Mouse (Mus musculus): Measurements from ENCODE around the gene Prkcz. TPM values are rescaled to one million over a fixed set of nuclear protein-coding genes. Genes with fewer than 3 reads are reported as not detected.

Prkcz gene
- polyA plus RNA-seq, 1 experiment from 2014 or later: 13.6 TPM

DNA sequence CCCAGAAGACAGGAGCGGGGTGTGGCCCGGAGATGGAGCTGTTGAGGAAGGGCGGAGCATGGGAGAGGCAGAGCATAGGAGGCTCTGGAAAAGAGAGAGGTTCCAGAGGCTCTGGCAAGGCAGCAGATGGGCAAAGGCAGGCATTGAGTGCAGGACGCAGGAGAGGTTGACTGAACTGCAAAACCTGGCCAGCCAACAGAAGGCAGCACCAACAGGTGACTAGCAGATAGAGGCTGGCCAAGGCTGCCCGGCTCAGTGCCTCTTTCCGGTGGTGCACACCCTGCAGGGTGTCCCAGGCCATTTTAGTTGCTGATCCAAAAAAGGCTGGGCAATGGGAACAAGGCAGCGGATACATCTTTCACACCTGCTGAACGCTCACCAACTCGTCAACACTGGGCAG lies 119.4 kb downstream of the Prkcz start:
- Histone ChIP-seq H3K27me3 (ENCODE audit: low read depth, poor library complexity, severe bottlenecking) (no peaks in the 10 kb centered on the region; the same call in 1 of the 2 replicates), H3K4me3 (no peak overlapping the region), H3K4me1 (peaks cover 15% of the 10 kb centered on the region; the same call in 1 of the 2 replicates), H3K27ac (replicated peaks) (no peak overlapping the region), H3K9me3 (replicated peaks) (no peaks in the 10 kb centered on the region), H3K36me3 (no peaks in the 10 kb centered on the region)
- no peak for DNase-seq (ENCODE audit: low spot score)
- 78% methylated on average over 9 of the region's 9 CpGs for WGBS

DNA sequence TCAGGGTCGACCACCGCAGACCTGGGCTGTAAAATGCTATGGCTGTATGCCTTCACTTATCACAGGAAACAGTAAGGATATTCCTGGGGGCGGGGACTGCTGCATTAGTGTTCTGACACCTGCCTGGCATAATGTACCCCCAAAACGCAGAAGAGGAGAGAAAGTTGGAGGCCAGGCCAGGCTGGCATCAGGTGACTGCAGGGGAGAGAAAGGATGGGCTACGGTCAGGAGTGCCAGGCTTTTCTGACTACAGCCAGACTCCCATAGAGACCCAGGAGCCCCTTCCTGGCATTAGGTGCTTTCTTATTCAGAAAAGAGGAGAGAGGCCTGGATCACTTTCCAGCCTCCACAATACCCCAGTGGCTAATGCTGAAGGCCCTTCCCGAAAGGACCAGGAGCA lies 121.7 kb downstream of the Prkcz start:
- no peak for DNase-seq (ENCODE audit: low spot score)
- 68% methylated on average over 6 of the region's 6 CpGs for WGBS
- Histone ChIP-seq H3K9me3 (replicated peaks) (no peaks in the 10 kb centered on the region), H3K36me3 (no peaks in the 10 kb centered on the region), H3K4me1 (peaks cover 30% of the 10 kb centered on the region), H3K27ac (replicated peaks) (no peak overlapping the region), H3K4me3 (no peak overlapping the region), H3K27me3 (ENCODE audit: low read depth, poor library complexity, severe bottlenecking) (no peaks in the 10 kb centered on the region; the same call in 1 of the 2 replicates)

DNA sequence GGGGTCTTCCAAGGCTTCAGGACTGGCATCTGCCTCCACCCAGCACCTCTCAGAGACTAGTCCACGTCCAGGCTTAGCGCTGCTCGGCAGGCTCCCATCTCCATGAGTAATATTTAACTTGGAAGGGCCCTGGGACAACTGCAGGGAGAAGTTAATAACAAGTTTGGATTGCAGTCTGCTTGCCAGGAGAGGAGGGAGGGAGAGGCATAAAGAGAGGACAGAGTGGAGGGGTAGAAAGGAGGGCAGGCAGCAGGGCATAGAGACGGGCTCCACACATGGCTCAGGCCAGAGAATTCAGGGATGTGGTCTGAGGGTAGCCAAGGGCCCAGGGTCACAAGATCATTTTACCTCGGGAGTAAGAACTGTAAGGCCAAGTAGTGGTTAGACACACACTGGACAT lies 122.9 kb downstream of the Prkcz start:
- DNase-seq (ENCODE audit: low spot score): no peak
- Histone ChIP-seq H3K27ac (replicated peaks) (peak overlapping the region; percentile 39; the same call in 1 of the 2 replicates), H3K9me3 (replicated peaks) (no peaks in the 10 kb centered on the region), H3K27me3 (ENCODE audit: low read depth, poor library complexity, severe bottlenecking) (no peaks in the 10 kb centered on the region; the same call in 1 of the 2 replicates), H3K36me3 (no peaks in the 10 kb centered on the region), H3K4me1 (peaks cover 42% of the 10 kb centered on the region), H3K4me3 (no peak overlapping the region)
- 90% methylated on average over 5 of the region's 5 CpGs for WGBS

DNA sequence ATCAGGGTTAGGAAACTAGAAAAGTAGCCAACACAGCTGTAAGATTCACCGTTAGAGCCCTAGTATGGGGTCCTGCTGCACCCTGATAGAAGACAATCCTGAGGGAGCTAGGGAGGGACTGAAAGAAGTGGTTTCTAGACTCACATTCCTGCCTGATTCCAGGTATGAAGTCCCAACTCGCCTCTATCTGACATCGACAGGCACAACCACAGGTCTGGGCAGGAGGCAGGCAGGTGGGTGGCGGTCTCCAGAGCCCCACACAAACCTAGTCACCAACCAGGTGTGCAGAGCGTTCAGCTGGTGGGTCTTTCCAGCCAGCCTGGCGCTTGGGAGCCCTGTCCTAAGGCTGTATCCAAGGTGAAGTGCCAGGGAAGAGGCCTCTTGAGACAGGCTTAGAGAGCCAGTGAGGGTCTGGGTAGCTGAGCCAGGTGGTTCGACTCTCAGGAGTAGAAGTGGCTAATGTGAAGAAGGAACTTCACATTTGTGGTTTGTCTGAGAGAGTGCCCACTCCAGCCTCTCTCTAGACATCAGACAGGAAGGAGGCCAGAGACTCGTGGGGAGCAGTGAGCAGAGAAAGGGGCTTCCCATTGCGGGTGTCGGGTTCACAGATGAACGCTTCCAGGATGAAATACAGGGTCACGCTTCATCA lies 124.3 kb downstream of the Prkcz start:
- Histone ChIP-seq H3K27ac (replicated peaks) (peak overlapping the region; percentile 95), H3K4me1 (peaks cover 45% of the 10 kb centered on the region)
- WGBS: 79% methylated on average over 12 of the region's 12 CpGs

DNA sequence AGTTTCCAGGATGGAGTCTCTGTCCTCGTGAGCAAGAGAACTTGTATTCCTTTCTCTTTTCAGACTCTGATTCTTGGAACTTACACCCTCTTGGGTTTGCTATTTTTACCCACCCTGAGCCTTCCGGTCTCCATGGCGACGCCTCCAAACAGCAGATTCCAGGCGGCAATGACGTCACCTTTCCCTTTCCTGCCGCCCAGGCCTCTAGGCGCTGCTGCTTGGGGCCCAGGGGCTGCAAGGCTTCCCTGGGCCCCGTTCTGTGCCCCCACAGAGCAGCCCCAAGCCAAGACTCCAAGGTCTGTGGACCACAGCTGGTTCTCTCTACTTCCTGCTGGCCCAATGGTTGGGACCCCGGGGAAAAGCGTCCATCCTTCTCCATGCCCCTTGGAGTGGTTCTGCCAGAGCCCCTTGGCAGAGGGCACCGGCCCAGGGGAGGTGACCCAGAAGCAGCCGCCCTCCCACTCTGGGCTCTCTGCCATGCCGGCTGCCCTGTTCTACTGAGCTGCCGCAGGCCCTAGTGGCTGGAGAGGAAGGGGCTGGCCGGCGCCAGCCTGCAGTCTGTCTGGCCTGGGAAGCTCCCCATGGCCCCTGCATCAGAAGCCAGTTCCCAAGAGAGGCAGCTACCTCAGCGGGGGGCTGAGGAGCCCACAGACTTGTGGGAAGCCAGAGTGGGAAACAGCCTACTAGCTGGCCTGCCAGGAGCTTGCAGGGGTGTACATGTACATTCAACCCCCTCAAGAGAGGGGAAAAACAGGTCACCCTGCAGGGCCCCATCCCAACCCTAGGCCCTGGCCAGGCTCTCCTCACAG lies 125.6 kb downstream of the Prkcz start:
- Histone ChIP-seq H3K27ac (replicated peaks) (peak overlapping the region; percentile 95), H3K4me3 (peak overlapping the region; percentile 38), H3K36me3 (no peaks in the 10 kb centered on the region), H3K27me3 (ENCODE audit: low read depth, poor library complexity, severe bottlenecking) (no peaks in the 10 kb centered on the region), H3K4me1 (peaks cover 50% of the 10 kb centered on the region), H3K9me3 (replicated peaks) (no peaks in the 10 kb centered on the region)
- peak; percentile 85 for DNase-seq (ENCODE audit: low spot score)
- WGBS: 27% methylated on average over 18 of the region's 18 CpGs

More for the DNA sequence above, 124.3 kb downstream of the Prkcz start:
- Histone ChIP-seq H3K9me3 (replicated peaks) (no peaks in the 10 kb centered on the region), H3K27me3 (ENCODE audit: low read depth, poor library complexity, severe bottlenecking) (no peaks in the 10 kb centered on the region), H3K36me3 (no peaks in the 10 kb centered on the region), H3K4me3 (no peak overlapping the region)
- DNase-seq (ENCODE audit: low spot score): no peak

DNA sequence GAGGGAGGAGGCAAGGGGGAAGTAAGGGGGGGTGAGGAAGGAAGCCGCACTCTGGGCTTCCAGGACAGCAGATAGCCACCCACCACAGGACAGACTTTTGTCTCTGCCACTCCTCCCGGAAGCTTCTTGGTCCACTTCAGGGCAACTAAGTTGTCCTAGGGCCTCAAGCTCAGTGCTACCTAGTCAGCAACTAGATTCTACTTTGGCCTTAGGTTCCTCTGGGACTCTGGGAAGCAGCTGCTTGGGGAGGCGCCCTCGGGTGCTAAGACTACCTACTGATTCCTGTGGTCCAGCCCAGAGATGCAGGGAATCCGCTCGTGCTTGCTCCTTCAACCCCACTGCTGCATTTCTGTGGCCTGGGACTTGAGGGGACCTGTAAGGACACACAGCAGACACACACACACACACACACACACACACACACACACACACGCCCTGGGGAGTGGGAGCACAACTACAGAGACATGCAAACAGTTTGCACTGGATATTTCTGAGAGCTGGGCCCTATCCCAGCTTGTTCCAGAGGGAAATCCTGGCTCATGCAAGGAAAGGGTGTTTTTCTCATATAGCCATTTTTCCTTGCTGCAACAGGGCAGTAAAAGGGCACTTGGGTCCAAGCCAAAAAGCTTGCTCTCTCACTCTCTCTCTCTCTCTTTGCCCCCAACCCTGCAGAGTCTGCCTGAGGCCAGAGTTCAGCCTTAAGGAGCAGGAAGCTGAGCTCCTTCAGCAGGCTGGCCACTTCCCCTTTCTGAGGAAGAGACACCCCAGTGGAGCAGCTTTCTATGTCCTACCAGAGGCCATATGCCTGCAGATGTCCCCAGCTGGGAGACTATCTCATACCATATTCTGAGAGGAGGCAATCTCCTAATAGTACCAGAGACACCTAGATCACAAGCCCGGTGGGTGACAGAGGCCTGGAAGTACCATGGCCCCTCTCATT lies 126.5 kb downstream of the Prkcz start:
- no peaks in the 10 kb centered on the region for H3K9me3 ChIP-seq (replicated peaks)
- 72% methylated on average over 8 of the region's 8 CpGs for WGBS
- H3K27me3 ChIP-seq (ENCODE audit: low read depth, poor library complexity, severe bottlenecking): no peaks in the 10 kb centered on the region
- DNase-seq (ENCODE audit: low spot score): no peak
- peak overlapping the region; percentile 95 for H3K27ac ChIP-seq (replicated peaks)
- no peaks in the 10 kb centered on the region for H3K36me3 ChIP-seq
- peaks cover 50% of the 10 kb centered on the region for H3K4me1 ChIP-seq
- H3K4me3 ChIP-seq: peak overlapping the region; percentile 38; the same call in 1 of the 2 replicates

DNA sequence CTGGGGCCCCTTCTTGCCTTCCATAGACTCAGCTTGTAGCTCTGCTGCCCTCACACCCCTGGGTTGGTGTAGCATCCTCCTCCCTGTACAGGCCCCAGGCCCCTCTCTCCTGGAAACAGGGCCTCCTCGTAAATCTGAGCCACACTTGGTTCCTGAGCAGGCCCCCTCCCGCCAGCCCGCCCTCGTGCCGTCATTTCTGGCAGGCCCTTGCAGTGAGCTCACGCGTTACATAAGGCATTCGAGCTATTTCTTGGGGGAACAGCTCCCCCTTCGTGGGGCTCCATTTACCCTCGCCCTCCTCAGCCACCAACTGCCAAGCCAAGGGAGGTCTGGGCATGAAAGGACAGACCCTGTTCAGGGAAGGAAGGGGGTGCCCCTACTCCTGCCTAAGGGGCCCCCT lies 127.3 kb downstream of the Prkcz start:
- no peak for DNase-seq (ENCODE audit: low spot score)
- Histone ChIP-seq H3K4me3 (no peak overlapping the region), H3K4me1 (peaks cover 48% of the 10 kb centered on the region), H3K27ac (replicated peaks) (peak overlapping the region; percentile 95), H3K9me3 (replicated peaks) (no peaks in the 10 kb centered on the region), H3K27me3 (ENCODE audit: low read depth, poor library complexity, severe bottlenecking) (no peaks in the 10 kb centered on the region), H3K36me3 (no peaks in the 10 kb centered on the region)
- 57% methylated on average over 10 of the region's 10 CpGs for whole genome bisulfite sequencing

- peaks cover 19% of the 10 kb centered on the region for H3K4me1 ChIP-seq
- H3K9me3 ChIP-seq (replicated peaks): no peaks in the 10 kb centered on the region
- H3K27me3 ChIP-seq (ENCODE audit: low read depth, poor library complexity, severe bottlenecking): no peaks in the 10 kb centered on the region
- no peak for DNase-seq (ENCODE audit: low spot score)
- H3K4me3 ChIP-seq: no peak overlapping the region
- H3K27ac ChIP-seq (replicated peaks): no peak overlapping the region
- WGBS: 84% methylated on average over 5 of the region's 5 CpGs
- H3K36me3 ChIP-seq: no peaks in the 10 kb centered on the region
These were observed 132.7 kb downstream of the Prkcz start for GRCm38 (mm10) chr4:155228461-155228860.

- H3K4me1 ChIP-seq: peaks cover 20% of the 10 kb centered on the region
- H3K36me3 ChIP-seq: no peaks in the 10 kb centered on the region
- no peaks in the 10 kb centered on the region for H3K9me3 ChIP-seq (replicated peaks)
- WGBS: 86% methylated on average over 4 of the region's 4 CpGs
- DNase-seq (ENCODE audit: low spot score): no peak
- no peaks in the 10 kb centered on the region for H3K27me3 ChIP-seq (ENCODE audit: low read depth, poor library complexity, severe bottlenecking)
- H3K27ac ChIP-seq (replicated peaks): no peak overlapping the region
- no peak overlapping the region for H3K4me3 ChIP-seq
These were observed 133.2 kb downstream of the Prkcz start for GRCm38 (mm10) chr4:155227986-155228385.

DNA sequence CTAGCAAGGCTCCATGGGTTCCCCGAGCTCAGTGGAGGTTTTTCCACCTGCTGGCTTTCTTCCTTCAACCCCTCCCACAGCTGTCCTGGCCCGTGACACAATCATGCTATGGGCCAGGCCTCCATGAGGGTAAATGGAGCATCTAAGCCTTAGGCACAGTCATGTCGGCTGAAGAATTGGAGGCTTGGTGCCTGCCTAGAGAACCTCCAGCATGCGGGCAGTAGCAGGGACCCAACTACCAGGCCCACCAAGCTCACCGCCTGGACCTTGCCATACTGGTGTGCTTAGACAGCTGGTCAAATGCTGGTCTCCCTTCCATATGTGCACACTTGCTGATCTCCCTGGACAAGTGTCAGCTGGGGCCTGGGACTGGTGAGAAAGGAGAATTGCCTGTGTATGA lies 135.2 kb downstream of the Prkcz start:
- 78% methylated on average over 5 of the region's 5 CpGs for WGBS

DNA sequence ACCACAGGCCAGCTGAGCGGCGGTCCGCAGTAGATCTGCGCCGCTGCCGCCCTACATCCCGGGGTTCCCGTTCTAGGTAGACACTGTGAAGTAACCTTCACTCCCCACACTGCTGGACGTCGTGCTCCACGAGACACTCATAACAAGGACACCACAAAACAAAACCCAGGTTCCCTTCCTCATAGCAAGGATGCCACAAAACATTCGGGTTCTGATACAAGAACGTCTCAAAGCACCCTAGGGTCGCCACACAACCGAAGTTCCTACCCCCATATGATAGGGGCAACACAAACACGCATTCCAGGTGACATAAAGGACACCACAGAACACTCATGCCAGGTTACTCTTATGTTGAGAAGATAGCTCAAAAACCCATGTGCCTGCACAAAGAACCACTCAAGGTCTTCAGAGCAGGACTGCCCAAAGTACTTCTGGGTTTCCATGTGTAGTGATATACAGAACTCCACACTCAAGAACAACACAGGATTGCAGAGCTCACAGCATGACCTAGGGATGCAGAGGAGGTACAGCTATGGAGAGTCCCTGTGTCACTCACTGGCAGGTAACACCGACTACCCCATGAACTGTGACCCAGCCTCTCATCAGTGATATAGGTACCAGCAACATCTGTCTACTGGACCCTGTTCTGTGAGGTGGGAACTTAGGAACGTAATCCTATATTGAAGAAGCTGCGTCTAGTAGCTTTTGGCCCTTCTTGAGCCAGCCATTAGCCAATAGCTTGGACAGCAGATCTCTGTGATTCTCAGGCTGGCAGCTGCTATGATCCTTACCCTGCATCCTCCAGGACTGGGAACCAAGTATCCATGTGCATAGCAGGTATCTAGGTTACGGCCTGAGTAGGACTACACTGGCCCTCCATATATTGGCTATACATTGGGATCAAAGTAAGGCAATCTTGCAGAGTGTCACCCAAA lies 137.3 kb downstream of the Prkcz start:
- no peak for DNase-seq (ENCODE audit: low spot score)
- H3K27me3 ChIP-seq (ENCODE audit: low read depth, poor library complexity, severe bottlenecking): no peaks in the 10 kb centered on the region
- H3K36me3 ChIP-seq: peaks cover 9% of the 10 kb centered on the region; the same call in 1 of the 2 replicates
- H3K9me3 ChIP-seq (replicated peaks): no peaks in the 10 kb centered on the region
- H3K4me1 ChIP-seq: peaks cover 45% of the 10 kb centered on the region
- H3K4me3 ChIP-seq: peak overlapping the region; percentile 98
- 34% methylated on average over 20 of the region's 20 CpGs for WGBS
- H3K27ac ChIP-seq (replicated peaks): peak overlapping the region; percentile 97

More for the DNA sequence above, 135.2 kb downstream of the Prkcz start:
- DNase-seq (ENCODE audit: low spot score): no peak
- Histone ChIP-seq H3K36me3 (peaks cover 3% of the 10 kb centered on the region; the same call in 1 of the 2 replicates), H3K9me3 (replicated peaks) (no peaks in the 10 kb centered on the region), H3K27me3 (ENCODE audit: low read depth, poor library complexity, severe bottlenecking) (no peaks in the 10 kb centered on the region), H3K4me3 (no peak overlapping the region), H3K27ac (replicated peaks) (no peak overlapping the region), H3K4me1 (peaks cover 24% of the 10 kb centered on the region)
